Mouse (Mus musculus) olfactory bulb, adult 2 months (tissue): ENCODE data around the gene Szt2.

ENCODE experiments used
- CTCF ChIP-seq: fragments of 200-500 bp; IDR thresholded peaks from 2 replicates; pipeline ENCODE4 v1.5.1; 2012; ENCODE audit warnings: low read depth, mild to moderate bottlenecking, low read length, moderate library complexity; ENCODE audit not compliant: insufficient read depth
- POLR2A ChIP-seq: fragments of 200-500 bp; IDR thresholded peaks from 2 replicates; pipeline ENCODE4 v1.6.1; 2012; ENCODE audit warnings: mild to moderate bottlenecking, low read depth, low read length, moderate library complexity; ENCODE audit not compliant: insufficient read depth

- no peak for TF ChIP-seq CTCF
- no peak for TF ChIP-seq POLR2A
Measured at GRCm38 (mm10) chr4:118424541-118425160, 15.6 kb upstream of the Szt2 start.
